Mouse (Mus musculus): ENCODE results near the gene 4930432M17Rik. TPM values are rescaled to one million over a fixed set of nuclear protein-coding genes. Genes with fewer than 3 reads are reported as not detected.

4930432M17Rik gene
- total RNA-seq (2014; rRNA removed; ENCODE audit: low replicate concordance) (not detected in 2 replicates), polyA plus RNA-seq (2015; fragmentation: Nextera tagmentation; extraction: Ambion mirVana) (not detected in 2 replicates)

DNA sequence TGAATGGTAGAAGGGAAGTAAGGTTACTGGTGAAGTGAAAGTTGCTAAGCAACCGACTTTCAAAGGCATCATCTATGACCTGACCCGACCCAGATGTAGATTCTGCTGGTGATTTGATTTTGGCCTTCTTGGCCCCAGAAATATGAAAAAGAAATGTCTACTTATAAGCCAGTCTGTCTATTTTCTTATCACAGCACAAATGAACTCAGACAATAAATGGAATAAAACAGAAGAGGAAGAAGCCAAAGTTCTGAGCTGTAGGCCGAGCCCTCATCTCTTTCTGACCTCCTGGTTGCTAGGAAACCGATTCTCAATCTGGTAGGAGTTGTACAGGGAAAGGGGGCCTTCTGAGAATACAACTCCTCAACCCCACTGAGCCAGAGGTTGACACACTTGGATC lies at the start of gene 4930432M17Rik:
TSS of gene 4930432M17Rik (plus strand) at position 301 of the 400 bp plus-strand sequence.
- no peak within 1 kb of the TSS for H3K4me3 ChIP-seq (ENCODE audit: low read depth, low read length)
- no peaks in the 10 kb centered on the region for H3K27me3 ChIP-seq (ENCODE audit: control insufficient read depth, insufficient read depth, low read length)
- ATAC-seq (ENCODE audit: insufficient read depth, low read depth) (no peak), DNase-seq (ENCODE audit: low spot score) (no peak)
- H3K36me3 ChIP-seq (replicated peaks; ENCODE audit: control insufficient read depth, insufficient read depth, low read length): no peaks in the 10 kb centered on the region
- WGBS: 77% methylated on average over 4 of the region's 4 CpGs
- no peaks in the 10 kb centered on the region for H3K9me3 ChIP-seq (replicated peaks; ENCODE audit: control insufficient read depth, low read length)
- peaks cover 3% of the 10 kb centered on the region; the same call in 1 of the 2 replicates for H3K4me1 ChIP-seq (ENCODE audit: control insufficient read depth, insufficient read depth)
- H3K27ac ChIP-seq (ENCODE audit: low read depth): no peak within 1 kb of the TSS
- H3K4me2 ChIP-seq (ENCODE audit: low read depth, low read length): no peak within 1 kb of the TSS
- TF ChIP-seq CTCF (IDR thresholded peaks at IDR 0.05; ENCODE audit: low read depth) (no peak), EP300 (IDR thresholded peaks at IDR 0.05; ENCODE audit: low read depth) (no peak)
- no peak within 1 kb of the TSS for H3K9ac ChIP-seq (replicated peaks; ENCODE audit: low read depth, low read length)

DNA sequence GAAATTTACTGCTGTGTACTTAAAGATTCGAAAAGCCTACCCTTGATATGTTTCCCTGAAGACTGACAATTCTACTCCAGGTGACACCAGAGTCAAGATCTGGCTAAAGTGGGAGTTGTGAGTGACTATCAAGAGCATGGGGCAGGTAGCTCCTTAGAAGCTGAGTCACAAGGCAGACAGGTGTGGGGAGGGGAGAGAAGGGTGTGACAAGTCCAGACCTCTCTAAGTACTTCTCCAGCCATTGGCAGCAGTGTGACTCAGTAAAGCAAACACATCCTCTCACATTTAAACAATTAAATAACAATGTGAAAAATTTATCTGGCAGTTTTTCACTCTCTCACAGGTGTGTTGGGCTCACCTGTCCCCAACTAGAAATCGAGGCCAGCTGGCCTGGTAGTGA lies 44.9 kb upstream of the 4930432M17Rik start:
- H3K4me3 ChIP-seq (ENCODE audit: low read depth, low read length): no peak overlapping the region
- H3K4me2 ChIP-seq (ENCODE audit: low read depth, low read length): no peak overlapping the region
- H3K9ac ChIP-seq (replicated peaks; ENCODE audit: low read depth, low read length): no peak overlapping the region
- no peak for TF ChIP-seq EP300 (IDR thresholded peaks at IDR 0.05; ENCODE audit: low read depth)
- TF ChIP-seq CTCF (IDR thresholded peaks at IDR 0.05; ENCODE audit: low read depth): no peak
- H3K27ac ChIP-seq (ENCODE audit: low read depth): no peak overlapping the region
- 71% methylated on average over 2 of the region's 2 CpGs for WGBS
- ATAC-seq (ENCODE audit: insufficient read depth, low read depth): no peak
- H3K9me3 ChIP-seq (replicated peaks; ENCODE audit: control insufficient read depth, low read length): no peaks in the 10 kb centered on the region
- no peaks in the 10 kb centered on the region for H3K36me3 ChIP-seq (replicated peaks; ENCODE audit: control insufficient read depth, insufficient read depth, low read length)
- H3K27me3 ChIP-seq (ENCODE audit: control insufficient read depth, insufficient read depth, low read length): no peaks in the 10 kb centered on the region
- H3K4me1 ChIP-seq (ENCODE audit: control insufficient read depth, insufficient read depth): no peaks in the 10 kb centered on the region
- no peak for DNase-seq (ENCODE audit: low spot score)

DNA sequence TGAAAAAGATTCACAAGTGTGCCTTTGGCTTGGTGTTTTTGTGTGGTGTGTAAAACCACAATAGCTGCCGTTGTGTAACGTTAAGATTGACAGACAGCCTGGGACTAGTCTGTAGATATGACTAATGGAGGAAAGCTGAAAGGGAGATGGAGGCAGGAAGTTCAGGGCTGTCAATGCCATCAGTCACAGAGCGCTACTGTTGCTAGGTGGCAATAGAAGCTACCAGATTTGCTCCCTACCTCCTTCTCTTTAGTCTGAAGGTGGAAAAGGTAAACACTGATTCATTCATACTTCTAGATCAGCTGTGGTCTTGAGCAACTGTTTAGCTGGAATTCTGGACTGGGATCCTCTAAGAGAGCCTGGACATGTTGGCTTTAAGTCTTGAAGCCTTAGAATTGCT lies 44.3 kb upstream of the 4930432M17Rik start:
- no peaks in the 10 kb centered on the region for H3K36me3 ChIP-seq (replicated peaks; ENCODE audit: control insufficient read depth, insufficient read depth, low read length)
- H3K9me3 ChIP-seq (replicated peaks; ENCODE audit: control insufficient read depth, low read length): no peaks in the 10 kb centered on the region
- H3K9ac ChIP-seq (replicated peaks; ENCODE audit: low read depth, low read length): no peak overlapping the region
- ATAC-seq (ENCODE audit: insufficient read depth, low read depth) (no peak), DNase-seq (ENCODE audit: low spot score) (no peak)
- TF ChIP-seq EP300 (IDR thresholded peaks at IDR 0.05; ENCODE audit: low read depth): no peak
- H3K27me3 ChIP-seq (ENCODE audit: control insufficient read depth, insufficient read depth, low read length): no peaks in the 10 kb centered on the region
- 59% methylated on average over 3 of the region's 3 CpGs for WGBS
- H3K4me1 ChIP-seq (ENCODE audit: control insufficient read depth, insufficient read depth): no peaks in the 10 kb centered on the region
- no peak overlapping the region for H3K4me3 ChIP-seq (ENCODE audit: low read depth, low read length)
- no peak overlapping the region for H3K27ac ChIP-seq (ENCODE audit: low read depth)
- no peak overlapping the region for H3K4me2 ChIP-seq (ENCODE audit: low read depth, low read length)

DNA sequence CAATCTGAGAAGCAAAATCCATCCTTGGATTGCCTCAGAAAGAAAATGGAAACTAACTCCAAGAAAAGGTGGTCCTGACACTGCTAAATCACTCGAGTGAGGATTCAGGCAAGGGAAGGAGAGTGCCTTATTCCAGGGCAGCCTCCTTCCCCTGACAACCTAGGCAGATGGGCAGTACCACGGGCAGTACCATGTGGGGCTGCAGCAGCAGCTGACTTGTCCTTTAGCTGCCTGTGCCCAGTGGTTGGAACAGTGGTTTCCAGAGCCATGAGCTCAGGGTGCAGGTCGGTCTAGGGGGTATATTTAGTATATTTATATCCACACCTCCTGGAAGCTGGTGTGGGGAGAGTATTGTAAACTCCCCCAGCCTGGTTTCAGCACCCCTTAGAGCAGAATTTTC lies 42.3 kb upstream of the 4930432M17Rik start:
- TF ChIP-seq EP300 (IDR thresholded peaks at IDR 0.05; ENCODE audit: low read depth): no peak
- no peak for TF ChIP-seq CTCF (IDR thresholded peaks at IDR 0.05; ENCODE audit: low read depth)
- Histone ChIP-seq H3K4me1 (ENCODE audit: control insufficient read depth, insufficient read depth) (no peaks in the 10 kb centered on the region), H3K4me3 (ENCODE audit: low read depth, low read length) (no peak overlapping the region), H3K27me3 (ENCODE audit: control insufficient read depth, insufficient read depth, low read length) (no peaks in the 10 kb centered on the region), H3K27ac (ENCODE audit: low read depth) (no peak overlapping the region), H3K4me2 (ENCODE audit: low read depth, low read length) (no peak overlapping the region), H3K9ac (replicated peaks; ENCODE audit: low read depth, low read length) (no peak overlapping the region), H3K9me3 (replicated peaks; ENCODE audit: control insufficient read depth, low read length) (no peaks in the 10 kb centered on the region), H3K36me3 (replicated peaks; ENCODE audit: control insufficient read depth, insufficient read depth, low read length) (no peaks in the 10 kb centered on the region)
- ATAC-seq (ENCODE audit: insufficient read depth, low read depth) (no peak), DNase-seq (ENCODE audit: low spot score) (no peak)
- 30% methylated on average over 3 of the region's 3 CpGs for WGBS

DNA sequence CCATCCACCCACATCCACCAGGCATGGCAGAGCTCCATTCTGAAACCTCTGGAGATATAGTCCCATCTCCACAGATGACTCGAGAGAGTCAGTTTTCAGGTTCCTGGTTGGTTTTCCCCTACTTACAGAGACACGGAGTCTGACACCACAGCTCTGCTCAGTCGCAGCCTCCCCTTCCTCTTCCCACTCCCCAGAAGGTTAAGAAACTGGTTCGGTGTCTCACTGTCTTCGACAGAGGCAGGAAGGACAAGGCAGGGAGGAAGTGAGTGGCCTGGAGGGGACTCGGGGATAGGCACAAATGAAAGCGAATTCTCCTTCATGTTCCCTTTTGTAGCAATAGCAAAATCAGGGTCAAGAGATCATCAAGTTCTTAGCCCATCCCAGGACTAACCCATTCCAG lies 39.9 kb upstream of the 4930432M17Rik start:
- DNase-seq (ENCODE audit: low spot score) (no peak), ATAC-seq (ENCODE audit: insufficient read depth, low read depth) (no peak)
- H3K27ac ChIP-seq (ENCODE audit: low read depth): no peak overlapping the region
- H3K4me3 ChIP-seq (ENCODE audit: low read depth, low read length): no peak overlapping the region
- TF ChIP-seq EP300 (IDR thresholded peaks at IDR 0.05; ENCODE audit: low read depth) (no peak), CTCF (IDR thresholded peaks at IDR 0.05; ENCODE audit: low read depth) (no peak)
- no peaks in the 10 kb centered on the region for H3K9me3 ChIP-seq (replicated peaks; ENCODE audit: control insufficient read depth, low read length)
- H3K9ac ChIP-seq (replicated peaks; ENCODE audit: low read depth, low read length): no peak overlapping the region
- H3K36me3 ChIP-seq (replicated peaks; ENCODE audit: control insufficient read depth, insufficient read depth, low read length): no peaks in the 10 kb centered on the region
- no peak overlapping the region for H3K4me2 ChIP-seq (ENCODE audit: low read depth, low read length)
- 46% methylated on average over 7 of the region's 7 CpGs for WGBS
- no peaks in the 10 kb centered on the region for H3K4me1 ChIP-seq (ENCODE audit: control insufficient read depth, insufficient read depth)
- no peaks in the 10 kb centered on the region for H3K27me3 ChIP-seq (ENCODE audit: control insufficient read depth, insufficient read depth, low read length)

DNA sequence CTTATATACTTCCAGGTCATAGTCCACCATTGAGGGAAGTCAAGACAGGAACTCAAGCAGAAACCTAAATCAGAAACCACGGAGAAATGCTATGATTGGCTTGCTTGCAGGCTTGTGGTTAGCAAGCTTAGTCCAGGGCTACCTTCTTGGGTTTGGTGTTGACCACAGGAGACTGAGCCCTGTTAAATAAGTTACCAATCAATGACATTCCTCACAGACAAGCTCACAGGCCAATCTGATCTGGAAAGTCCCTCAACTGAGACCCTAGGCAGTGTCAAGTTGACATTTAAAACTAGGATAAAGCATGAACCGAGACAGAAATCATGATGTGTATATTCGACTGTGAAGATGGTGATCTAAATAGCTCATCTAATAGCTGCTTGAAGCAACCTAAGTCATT lies 35.6 kb upstream of the 4930432M17Rik start:
- TF ChIP-seq CTCF (IDR thresholded peaks at IDR 0.05; ENCODE audit: low read depth) (no peak), EP300 (IDR thresholded peaks at IDR 0.05; ENCODE audit: low read depth) (no peak)
- DNase-seq (ENCODE audit: low spot score) (no peak), ATAC-seq (ENCODE audit: insufficient read depth, low read depth) (no peak)
- 67% methylated on average over 3 of the region's 3 CpGs for WGBS
- no peaks in the 10 kb centered on the region for H3K9me3 ChIP-seq (replicated peaks; ENCODE audit: control insufficient read depth, low read length)
- H3K27me3 ChIP-seq (ENCODE audit: control insufficient read depth, insufficient read depth, low read length): no peaks in the 10 kb centered on the region
- H3K27ac ChIP-seq (ENCODE audit: low read depth): no peak overlapping the region
- H3K4me2 ChIP-seq (ENCODE audit: low read depth, low read length): no peak overlapping the region
- H3K4me1 ChIP-seq (ENCODE audit: control insufficient read depth, insufficient read depth): peaks cover 5% of the 10 kb centered on the region; the same call in 1 of the 2 replicates
- H3K4me3 ChIP-seq (ENCODE audit: low read depth, low read length): no peak overlapping the region
- H3K36me3 ChIP-seq (replicated peaks; ENCODE audit: control insufficient read depth, insufficient read depth, low read length): no peaks in the 10 kb centered on the region
- no peak overlapping the region for H3K9ac ChIP-seq (replicated peaks; ENCODE audit: low read depth, low read length)
